Mouse (Mus musculus) left cerebral cortex, postnatal 14 days (tissue): Measurements from ENCODE around the gene Lrrc25. TPM values are rescaled to one million over a fixed set of nuclear protein-coding genes. Genes with fewer than 3 reads are reported as not detected.

Source experiments
- DNase-seq, 2 experiments: peaks; one replicate each; pipeline ENCODE4 v3.0.0; 2021 to 2022; ENCODE audit warnings: low spot score in 2 of 2, mixed read lengths in 1 of 2
- intact Hi-C: fragments of 180-260 bp; cut with DNase I; formaldehyde crosslinking; loops from one replicate; pipeline ENCODE4 v1.15.1; 2025
- total RNA-seq, 2 experiments: library from RNA; stranded (reverse); gene quantifications; 2 replicates each; pipeline ENCODE4 v1.2.3; 2021

Gene Lrrc25
- total RNA-seq, 2 experiments from 2014 or later = 0.90 to 0.97 TPM

- intact Hi-C loops = no loop called here
Measured at GRCm38 (mm10) chr8:70636838-70637237, 20.9 kb downstream of the Lrrc25 start.

DNA sequence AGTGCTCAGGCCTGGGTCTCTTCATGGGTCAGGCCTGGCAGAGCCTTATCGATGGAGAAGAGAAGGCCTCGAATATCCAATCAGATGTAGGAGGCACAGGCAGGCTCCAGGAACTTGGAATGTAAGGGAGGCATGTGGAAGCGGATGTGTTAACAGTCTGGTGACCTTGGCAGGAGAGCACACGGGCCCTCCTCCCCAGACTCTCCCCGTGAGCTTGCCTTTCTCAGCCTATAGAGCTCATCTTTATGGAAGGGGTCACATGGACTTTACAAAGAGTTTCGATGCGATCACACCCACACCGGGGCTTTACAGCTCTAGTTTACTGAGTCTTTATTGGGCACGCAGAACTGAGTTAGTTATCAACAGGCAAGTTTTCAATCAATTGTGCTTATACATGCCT lies 22.8 kb downstream of the Lrrc25 start:
- intact Hi-C loops = no loop called here
- DNase-seq = no peak

More at GRCm38 (mm10) chr8:70636838-70637237, 20.9 kb downstream of the Lrrc25 start:
- no peak for DNase-seq

DNA sequence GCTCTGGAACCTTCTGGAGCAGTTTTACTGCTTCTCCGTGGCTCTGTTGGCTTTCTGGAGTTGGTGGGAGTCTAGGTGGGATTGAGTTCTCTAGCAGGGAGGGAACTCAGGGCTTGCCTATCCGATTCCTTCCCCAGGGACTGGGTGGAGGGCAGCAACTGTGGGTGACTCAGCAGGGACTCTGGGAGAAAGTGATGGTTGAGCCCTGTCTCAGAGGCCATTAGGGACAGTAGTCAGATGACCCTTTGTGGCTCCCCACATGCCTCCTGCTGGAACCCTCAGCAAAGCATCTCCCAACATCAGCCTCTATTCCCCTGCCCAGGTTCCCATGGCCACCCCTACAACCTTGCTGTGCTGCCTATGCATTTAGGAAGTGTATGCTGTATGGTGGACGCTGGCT lies 27.1 kb downstream of the Lrrc25 start:
- intact Hi-C loops = no loop called here
- DNase-seq = no peak

DNA sequence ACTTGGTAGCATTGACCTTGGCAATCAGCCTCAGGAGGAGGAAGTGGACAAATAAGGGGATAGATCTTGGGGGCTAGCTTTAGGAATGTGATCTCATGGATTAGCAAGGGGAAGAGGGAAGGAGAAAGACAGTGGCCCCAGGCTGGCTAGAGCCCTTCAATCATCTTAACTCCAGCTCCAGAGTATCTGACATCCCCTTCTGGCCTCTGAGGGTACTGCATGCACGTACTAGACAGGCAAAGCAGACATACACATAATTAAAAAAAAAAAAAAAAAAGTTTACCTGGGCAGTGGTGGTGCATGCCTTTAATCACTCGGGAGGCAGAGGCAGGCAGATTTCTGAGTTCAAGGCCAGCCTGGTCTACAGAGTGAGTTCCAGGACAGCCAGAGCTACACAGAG lies 28.1 kb downstream of the Lrrc25 start:
- no peak for DNase-seq
- intact Hi-C loops = no loop called here

GRCm38 (mm10) chr8:70645501-70646224 lies 29.7 kb downstream of the Lrrc25 start:
- intact Hi-C loops = no loop called here
- no peak for DNase-seq

DNA sequence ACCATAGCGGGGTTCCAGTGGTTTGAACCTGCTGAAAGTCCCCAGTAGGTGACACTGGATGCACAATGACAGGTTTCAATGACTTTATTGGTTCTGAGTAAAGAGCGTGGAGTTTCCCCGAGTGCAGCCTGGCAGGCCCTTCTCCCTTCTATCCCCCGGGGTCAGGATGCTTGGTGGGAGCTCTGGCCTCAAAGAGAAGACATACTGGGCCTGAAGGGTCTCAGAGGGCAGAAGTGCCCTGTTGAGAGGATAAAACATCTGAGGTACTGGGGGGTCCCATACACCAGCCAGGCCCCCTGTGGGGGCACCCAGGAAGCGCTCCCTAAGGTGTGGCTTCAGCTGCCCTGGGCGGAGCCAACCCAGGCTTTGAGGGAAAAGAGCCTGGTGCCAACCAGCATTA lies 30.4 kb downstream of the Lrrc25 start:
- no peak for DNase-seq
- intact Hi-C loops = no loop called here

DNA sequence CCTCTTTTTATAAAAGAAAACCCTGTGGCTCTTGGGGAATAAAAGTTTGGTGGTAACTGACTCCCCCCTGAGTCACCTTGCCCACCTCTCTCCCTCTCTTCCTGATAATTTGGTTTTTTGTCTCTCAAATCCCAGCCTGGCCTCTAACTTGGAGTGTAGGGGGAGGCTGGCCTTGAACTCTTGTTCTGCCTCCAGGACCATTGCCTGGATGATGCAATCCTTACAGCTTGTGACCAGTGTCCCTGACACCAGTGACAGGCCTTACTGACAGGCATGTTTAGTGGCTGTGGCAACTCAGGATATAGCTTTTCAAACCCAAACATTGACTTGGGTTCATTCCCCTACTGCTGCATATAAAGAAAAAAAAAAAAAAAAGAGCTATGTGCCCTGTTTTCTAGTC lies 30.8 kb downstream of the Lrrc25 start:
- DNase-seq = no peak
- intact Hi-C loops = no loop called here

- intact Hi-C loops = no loop called here
- DNase-seq = no peak
Measured at GRCm38 (mm10) chr8:70647343-70648163, 31.6 kb downstream of the Lrrc25 start.

GRCm38 (mm10) chr8:70648164-70648442 lies 32.1 kb downstream of the Lrrc25 start:
- intact Hi-C loops = no loop called here
- no peak for DNase-seq

GRCm38 (mm10) chr8:70648921-70649320 lies 33.0 kb downstream of the Lrrc25 start:
- DNase-seq = no peak
- intact Hi-C loops = no loop called here

- DNase-seq = peak in 1 of 2 experiments; percentile 63
Measured at GRCm38 (mm10) chr8:70649324-70649723, 33.4 kb downstream of the Lrrc25 start.

DNA sequence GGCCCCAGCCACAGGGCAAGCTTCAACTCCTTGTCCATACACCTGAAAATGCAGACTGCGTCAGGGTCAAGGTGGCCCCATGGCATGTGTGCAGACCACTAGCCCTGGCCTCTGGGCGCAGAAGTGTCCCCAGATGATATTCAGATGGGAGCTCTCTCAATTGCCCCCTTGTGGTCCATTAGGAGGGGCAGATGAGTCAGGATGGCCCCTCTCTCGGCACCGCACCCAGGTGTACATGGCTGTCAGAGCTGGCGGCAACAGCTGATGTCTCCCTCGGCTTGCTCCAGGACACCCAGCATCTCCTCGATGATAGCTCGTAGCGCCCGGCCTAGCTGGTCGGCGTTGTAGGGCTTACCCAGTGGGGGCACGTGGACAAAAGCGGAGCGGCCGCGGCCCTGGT lies 34.4 kb downstream of the Lrrc25 start:
- intact Hi-C loops = no loop called here
- DNase-seq = no peak

More at GRCm38 (mm10) chr8:70649324-70649723, 33.4 kb downstream of the Lrrc25 start:
- intact Hi-C loops = no loop called here

- DNase-seq = no peak
- intact Hi-C loops = no loop called here
Measured at GRCm38 (mm10) chr8:70653226-70653625, 37.3 kb downstream of the Lrrc25 start.

DNA sequence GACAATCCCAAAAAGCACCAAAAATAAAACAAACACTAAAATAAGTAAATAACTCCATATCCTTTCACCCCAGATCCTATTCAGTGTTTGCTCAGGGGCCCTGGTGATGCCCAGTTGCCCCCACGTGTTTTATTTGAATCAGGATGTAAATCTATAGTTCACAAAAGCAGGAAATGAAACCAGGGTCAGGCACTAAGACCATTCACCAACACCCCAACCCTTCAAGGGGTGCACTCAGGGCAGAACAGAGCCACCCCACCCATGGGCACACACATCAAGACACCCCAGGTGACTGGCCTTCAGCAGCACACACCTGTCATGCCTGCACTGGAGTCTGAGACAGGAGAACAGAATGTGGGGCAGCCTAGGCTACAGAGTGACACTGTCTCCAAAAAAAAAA lies 38.2 kb downstream of the Lrrc25 start:
- no peak for DNase-seq
- intact Hi-C loops = no loop called here

- DNase-seq = no peak
- intact Hi-C loops = loop anchor here (5.0 kb wide), 1 partner anchor 43 kb away; no protein-coding TSS in a partner anchor
Measured at GRCm38 (mm10) chr8:70655469-70655868, 39.5 kb downstream of the Lrrc25 start.

DNA sequence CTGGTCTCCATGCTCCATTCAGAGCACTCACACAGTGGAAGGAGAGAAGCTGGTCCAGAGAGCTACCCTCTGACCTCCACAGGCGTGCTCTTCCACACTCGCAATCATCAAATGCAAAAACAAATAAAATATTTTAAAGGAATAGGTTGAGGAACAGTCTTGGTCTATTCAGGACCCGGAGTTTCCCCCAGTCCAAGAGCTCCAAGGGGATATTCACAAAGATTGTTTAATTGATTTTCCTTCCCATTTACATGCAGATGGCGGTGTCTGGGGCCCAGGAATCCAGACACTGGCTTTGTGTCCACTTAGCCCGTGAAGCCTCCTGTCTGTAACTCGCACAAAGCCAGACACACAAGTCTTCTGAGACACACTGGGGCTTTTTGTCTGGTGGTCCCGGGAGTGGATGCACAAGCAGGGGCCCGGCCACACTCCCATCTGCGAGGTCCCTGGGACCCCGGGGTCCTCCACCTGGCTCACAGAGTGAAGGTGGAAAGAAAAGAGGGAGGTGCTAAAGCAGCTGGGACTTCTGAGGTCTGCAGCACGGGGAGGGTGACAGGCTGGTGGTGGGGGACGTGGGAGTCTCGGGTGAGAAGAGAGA lies 40.3 kb downstream of the Lrrc25 start:
- intact Hi-C loops = loop anchor here (5.0 kb wide), 1 partner anchor 44 kb away; no protein-coding TSS in a partner anchor
- DNase-seq = no peak

GRCm38 (mm10) chr8:70657214-70657613 lies 41.3 kb downstream of the Lrrc25 start:
- intact Hi-C loops = loop anchor here (5.0 kb wide), 1 partner anchor 45 kb away; no protein-coding TSS in a partner anchor
- no peak for DNase-seq

DNA sequence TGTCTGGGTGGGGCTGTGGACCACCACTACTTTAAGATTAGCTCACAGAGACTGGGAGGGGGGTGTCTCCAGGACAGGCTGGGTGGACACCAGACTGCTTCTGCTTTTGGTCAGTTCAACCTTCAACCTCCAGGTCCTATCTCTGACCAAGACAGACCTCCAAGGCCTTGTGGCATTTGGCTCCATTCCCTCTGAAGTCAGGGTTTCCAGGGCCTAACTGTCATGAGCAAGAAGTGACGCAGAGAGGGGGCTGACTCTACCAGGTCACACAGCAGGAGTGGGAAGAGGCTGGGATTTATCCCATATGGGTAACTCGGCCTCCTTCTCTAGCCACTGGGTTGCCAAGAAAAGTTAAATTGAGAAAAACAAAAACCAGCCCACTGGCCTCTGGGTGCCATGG lies 41.8 kb downstream of the Lrrc25 start:
- intact Hi-C loops = loop anchor here (5.0 kb wide), 1 partner anchor 45 kb away; no protein-coding TSS in a partner anchor
- no peak for DNase-seq

- DNase-seq = no peak
Measured at GRCm38 (mm10) chr8:70658897-70659603, 43.1 kb downstream of the Lrrc25 start.

More at GRCm38 (mm10) chr8:70658897-70659603, 43.1 kb downstream of the Lrrc25 start:
- intact Hi-C loops = loop anchor here (5.0 kb wide), 1 partner anchor 47 kb away; no protein-coding TSS in a partner anchor
